Mouse (Mus musculus) gastrocnemius, adult 2 months (tissue): ENCODE data around the gene Fam89a. TPM values are rescaled to one million over a fixed set of nuclear protein-coding genes. Genes with fewer than 3 reads are reported as not detected.

ENCODE experiments used
- DNase-seq: peaks from one replicate; pipeline ENCODE4 v3.0.0; 2022
- H3K27ac ChIP-seq: fragments of 200-600 bp; 2 replicates; pipeline ENCODE4 v1.8.1; 2022; ENCODE audit warnings: mild to moderate bottlenecking
- H3K4me3 ChIP-seq: fragments of 200-600 bp; 2 replicates; pipeline ENCODE4 v1.8.1; 2022; ENCODE audit warnings: mild to moderate bottlenecking, moderate library complexity
- CTCF ChIP-seq: fragments of 200-600 bp; IDR thresholded peaks from 2 replicates; pipeline ENCODE4 v1.8.1; 2022; ENCODE audit warnings: antibody characterized with exemption, mild to moderate bottlenecking, moderate library complexity
- intact Hi-C: fragments of 180-260 bp; cut with DNase I; formaldehyde crosslinking; loops from one replicate; pipeline ENCODE4 v1.15.1; 2025
- total RNA-seq, 2 experiments: library from RNA; stranded (reverse); gene quantifications; 2 replicates each; pipeline ENCODE4 v1.2.3; 2021

Fam89a gene
- total RNA-seq, 2 experiments from 2014 or later: 0.54 to 1.2 TPM

DNA sequence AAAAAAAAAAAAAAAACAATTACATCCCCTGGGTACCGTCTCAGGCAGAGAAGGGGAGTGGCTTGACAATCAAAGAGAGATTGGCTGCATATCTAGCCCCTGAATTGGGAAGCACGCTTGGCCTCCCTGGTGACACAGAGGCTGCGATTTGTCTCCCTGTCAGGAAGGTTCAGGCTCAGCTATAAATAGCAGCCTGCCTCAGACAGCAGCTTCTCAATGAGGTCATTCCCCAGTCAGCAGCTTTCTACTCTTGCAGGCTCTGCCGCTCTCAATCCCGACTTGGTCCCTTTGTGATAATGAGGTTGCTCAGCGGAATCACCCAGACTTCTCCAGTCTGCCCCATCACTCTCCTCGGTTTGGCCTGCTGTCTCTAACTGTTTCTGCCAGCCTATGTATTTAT is 28.6 kb upstream of the Fam89a start:
- Histone ChIP-seq H3K27ac (peak overlapping the region; percentile 51; the same call in 1 of the 2 replicates), H3K4me3 (peak overlapping the region; percentile 37; the same call in 1 of the 2 replicates)
- peak; percentile 54 for DNase-seq
- TF ChIP-seq CTCF: no peak
- intact Hi-C loops: no loop called here

DNA sequence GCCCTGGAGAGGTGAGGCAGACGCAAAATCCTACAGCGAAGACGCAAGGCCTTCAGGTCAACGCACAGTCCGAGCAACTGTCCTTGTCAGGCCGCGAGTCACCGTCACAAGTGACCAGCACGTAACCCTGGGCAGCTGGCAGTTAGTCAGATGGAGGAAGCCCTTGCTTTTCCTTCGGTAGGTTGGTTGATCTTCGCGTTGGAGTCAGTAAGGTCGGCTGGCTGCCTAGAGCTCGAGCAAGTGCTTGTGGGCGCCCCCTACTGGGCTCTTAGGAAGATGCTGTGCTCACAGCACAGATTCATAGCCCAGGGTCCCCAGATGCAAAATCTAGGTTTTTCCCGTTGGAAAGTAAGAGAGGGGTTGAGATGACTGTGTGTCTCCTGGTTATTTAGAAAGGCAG is 24.1 kb upstream of the Fam89a start:
- peak; percentile 76 for DNase-seq
- Histone ChIP-seq H3K4me3 (no peak overlapping the region), H3K27ac (no peak overlapping the region)
- TF ChIP-seq CTCF: peak; percentile 90
- intact Hi-C loops: no loop called here

DNA sequence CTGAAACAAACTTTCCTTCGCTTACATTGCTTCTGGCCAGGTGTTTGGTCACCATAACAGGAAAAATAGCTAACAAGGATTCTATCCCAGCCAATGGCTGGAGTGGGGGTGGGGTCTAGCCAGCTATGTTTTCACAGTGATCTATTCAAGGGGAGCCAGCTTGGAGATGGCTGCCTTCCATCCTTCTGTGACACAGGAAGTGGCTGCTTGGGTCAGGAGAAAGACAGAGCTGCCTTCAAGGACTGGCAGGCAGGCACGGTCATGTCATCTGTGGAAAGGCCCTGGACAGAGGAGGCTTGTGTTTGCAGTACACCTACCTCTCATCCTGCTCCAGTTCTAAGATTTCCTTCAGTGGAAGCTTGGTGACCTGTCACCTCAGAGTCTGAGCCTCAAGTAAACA is 20.8 kb upstream of the Fam89a start:
- Histone ChIP-seq H3K27ac (no peak overlapping the region), H3K4me3 (no peak overlapping the region)
- intact Hi-C loops: no loop called here
- DNase-seq: no peak
- no peak for TF ChIP-seq CTCF

DNA sequence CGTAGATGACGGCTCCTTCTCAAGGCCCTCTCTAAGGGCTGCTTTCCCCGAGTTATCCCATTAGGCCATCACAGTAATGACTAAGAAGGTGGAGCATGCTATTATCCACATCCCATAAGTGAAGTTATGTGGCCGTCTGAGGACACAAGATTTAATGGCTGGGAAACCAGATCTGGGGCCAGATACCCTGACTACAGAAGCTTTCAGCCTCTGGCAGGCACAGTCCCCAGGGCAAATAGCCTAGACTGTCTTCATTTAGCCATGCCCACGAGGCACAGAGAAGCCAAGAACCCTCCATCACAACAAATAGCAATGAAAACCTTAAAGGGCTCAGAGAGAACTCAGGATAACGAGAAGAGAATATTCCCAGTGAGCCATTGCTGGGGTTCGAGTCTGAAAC is 11.4 kb upstream of the Fam89a start:
- no peak for TF ChIP-seq CTCF
- intact Hi-C loops: no loop called here

DNA sequence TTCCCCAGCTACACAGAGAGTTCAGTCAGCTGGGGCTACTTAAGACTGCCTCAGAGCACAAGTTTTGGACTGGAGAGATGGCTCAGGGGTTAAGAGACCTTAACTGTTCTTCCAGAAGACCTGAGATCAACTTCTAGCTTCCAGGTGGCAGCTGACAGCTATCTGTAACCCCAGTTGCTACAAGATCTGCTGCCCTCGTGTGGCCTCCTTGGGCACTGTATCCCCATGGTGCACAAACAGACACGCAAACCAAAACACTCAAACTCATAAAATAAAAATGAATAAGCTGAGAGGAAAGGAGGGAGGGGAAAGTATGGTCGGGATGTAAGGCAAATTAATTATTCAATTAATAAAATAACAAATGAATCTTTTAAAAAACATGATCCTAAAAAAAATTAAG is 6.9 kb upstream of the Fam89a start:
- H3K4me3 ChIP-seq: no peak overlapping the region
- intact Hi-C loops: no loop called here
- H3K27ac ChIP-seq: no peak overlapping the region
- DNase-seq: no peak
- peak; percentile 56 for TF ChIP-seq CTCF

More for the DNA sequence above, 11.4 kb upstream of the Fam89a start:
- no peak overlapping the region for H3K27ac ChIP-seq
- no peak overlapping the region for H3K4me3 ChIP-seq
- no peak for DNase-seq

DNA sequence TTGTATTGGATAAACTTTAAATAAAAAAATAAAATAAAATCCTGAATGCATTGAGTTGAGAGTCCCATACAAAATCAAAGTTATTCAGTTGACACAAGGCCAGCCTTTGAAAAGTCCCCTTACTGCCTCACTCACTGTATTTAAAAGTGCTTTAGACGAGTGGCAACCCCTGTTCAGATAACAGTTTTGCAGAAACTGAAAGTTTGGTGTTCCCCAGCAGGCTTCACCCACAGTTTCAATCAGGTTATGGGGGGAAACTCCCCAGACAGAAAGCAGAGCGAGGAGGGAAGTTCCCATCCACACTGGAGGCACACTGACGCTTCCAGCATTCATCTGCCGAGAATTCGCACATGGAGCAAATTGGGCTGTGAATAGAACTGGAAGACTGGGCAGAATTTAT is 5.0 kb upstream of the Fam89a start:
- no peak for DNase-seq
- Histone ChIP-seq H3K4me3 (no peak overlapping the region), H3K27ac (no peak overlapping the region)
- intact Hi-C loops: no loop called here
- no peak for TF ChIP-seq CTCF

DNA sequence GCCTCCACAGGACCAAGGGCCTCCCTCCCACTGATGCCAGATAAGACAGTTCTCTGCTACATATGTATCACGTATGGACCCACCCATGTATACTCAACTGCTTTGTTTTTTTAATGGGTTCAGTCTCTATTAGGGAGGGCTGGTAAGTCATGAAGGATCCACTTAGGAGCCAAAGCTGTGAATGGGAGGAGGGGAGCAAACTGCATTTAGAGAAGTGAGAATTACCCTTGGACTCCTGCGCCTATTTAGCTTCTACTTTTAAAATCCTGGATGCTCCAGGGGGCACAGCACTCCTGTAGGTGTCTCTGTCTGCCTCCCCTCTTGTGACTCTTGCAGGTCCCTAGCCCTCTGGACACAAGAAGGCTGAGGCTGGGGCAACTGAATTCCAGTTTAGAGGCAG is 4.5 kb upstream of the Fam89a start:
- Histone ChIP-seq H3K27ac (no peak overlapping the region), H3K4me3 (no peak overlapping the region)
- no peak for TF ChIP-seq CTCF
- no peak for DNase-seq
- intact Hi-C loops: no loop called here

DNA sequence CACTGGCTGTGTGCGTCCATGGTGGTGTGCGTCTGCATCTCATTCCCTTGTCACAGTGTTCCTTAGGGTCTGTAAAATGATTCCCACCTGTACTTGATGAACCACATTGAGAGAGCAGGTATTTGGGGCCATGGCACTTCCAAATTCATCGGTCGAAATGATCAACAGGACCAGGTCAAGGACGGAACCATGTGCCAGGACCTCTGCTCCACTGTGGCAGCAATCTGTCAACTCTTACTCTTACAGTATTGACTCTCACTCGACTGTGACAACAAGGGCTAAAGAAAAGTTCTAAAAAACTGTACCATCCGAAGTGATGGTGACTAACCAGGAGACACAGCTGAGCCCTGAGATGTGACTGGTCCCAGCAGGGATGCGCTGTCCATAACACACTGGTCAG is 3.8 kb upstream of the Fam89a start:
- intact Hi-C loops: no loop called here
- DNase-seq: no peak
- Histone ChIP-seq H3K4me3 (no peak overlapping the region), H3K27ac (no peak overlapping the region)
- TF ChIP-seq CTCF: no peak

DNA sequence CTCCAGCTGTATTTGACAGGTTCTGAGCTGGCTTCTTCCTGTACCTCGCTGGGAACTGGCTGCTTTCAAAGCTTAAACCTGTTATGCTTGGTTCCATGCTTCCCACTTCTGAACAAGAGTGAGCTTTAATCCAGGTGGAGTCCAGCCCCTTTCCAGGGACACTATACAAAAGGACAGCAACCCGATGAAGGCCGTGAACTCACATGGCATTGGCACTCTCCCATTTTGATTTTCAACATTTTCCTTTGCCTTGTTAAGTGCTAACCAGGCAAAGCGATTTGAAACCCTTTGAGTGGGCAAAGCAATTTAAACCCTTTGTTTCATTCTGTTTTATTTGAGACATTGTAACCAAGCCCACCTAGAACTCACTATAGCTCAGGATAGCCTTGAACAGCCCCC is 3.2 kb upstream of the Fam89a start:
- intact Hi-C loops: no loop called here
- no peak for DNase-seq
- TF ChIP-seq CTCF: no peak
- H3K27ac ChIP-seq: no peak overlapping the region
- H3K4me3 ChIP-seq: no peak overlapping the region

DNA sequence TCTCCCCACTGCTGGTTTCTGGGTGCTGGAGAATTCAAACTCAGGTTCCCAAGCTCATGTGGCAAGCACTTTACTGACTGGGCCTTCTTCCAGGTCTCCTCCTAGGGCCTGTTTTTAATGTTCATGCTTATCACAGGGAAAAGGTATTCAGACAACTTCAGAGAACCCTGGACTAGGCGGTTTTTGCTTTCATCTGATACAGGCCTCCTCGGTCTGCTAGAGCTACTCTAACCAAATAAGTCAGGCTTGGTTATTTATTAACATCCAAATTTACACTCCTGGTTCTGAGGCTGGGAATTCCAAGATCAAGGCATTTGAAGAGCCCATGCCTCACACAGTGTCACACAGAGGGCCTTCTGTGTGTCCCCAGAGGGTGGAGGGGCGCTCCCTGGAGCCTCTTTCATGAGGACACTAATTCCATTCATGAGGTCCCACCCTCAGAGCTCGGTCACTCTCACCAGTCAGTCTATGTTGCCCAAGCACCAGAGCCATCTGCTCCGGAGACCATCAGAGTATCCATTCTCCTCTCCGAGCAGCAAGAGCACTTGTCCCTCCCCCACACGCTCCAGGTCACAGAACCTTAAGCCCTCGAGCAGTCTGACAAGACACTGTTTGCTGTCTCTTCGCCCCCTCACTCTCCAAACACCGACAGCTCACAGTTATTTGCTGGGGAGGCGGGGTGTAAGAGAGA is 2.6 kb upstream of the Fam89a start:
- intact Hi-C loops: no loop called here
- H3K4me3 ChIP-seq: no peak overlapping the region
- no peak for TF ChIP-seq CTCF
- no peak for DNase-seq
- no peak overlapping the region for H3K27ac ChIP-seq

DNA sequence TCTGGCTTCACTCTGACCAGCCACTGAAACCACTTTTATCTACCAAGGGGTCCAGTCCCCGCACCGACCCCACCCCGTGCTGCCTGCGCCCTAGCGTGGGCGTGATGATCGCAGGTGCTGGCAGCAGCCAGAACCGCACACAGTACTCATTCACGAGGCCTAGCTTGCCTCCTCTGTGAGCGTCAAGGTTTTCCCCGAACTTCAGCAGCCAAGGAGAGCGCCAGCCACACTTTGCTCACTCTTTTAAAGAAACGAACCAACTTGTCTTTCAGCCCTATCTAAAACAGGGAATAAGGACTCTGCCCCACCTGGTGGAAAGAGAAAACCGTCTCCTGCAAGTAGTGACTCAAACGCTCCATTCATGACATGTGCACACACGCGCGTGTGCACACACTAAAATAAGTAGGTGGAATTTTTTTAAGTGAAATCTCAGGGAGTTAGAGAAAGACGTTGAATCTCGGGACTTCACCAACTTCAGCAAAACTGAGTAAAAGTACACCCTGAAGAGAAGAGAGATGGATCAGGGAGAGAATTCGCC is 762 bp upstream of the Fam89a start:
- DNase-seq: no peak
- intact Hi-C loops: no loop called here
- Histone ChIP-seq H3K27ac (no peak overlapping the region), H3K4me3 (no peak overlapping the region)
- no peak for TF ChIP-seq CTCF

DNA sequence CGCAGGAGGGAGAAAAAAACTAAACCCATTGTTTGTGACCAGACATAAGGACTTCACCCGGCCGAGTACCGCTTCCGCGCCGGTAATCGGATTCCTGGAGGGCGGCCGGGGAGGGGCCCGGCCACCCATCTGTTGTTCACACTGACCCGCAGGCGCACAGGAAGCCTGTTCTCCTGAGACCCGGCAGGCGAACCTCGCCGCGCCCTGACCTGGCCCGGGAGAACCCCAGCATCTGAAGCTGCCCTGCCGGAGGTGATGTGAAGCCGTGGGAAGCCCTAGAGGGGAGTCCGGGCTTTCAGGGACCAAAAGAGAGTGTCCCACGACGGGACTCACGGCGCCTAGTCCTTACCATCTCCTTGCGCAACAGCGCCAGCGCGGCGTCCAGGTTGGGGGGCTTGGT is 441 bp downstream of the Fam89a start:
- Histone ChIP-seq H3K4me3 (peak overlapping the region; percentile 81), H3K27ac (peak overlapping the region; percentile 73)
- TF ChIP-seq CTCF: no peak
- intact Hi-C loops: no loop called here
- peak; percentile 36 for DNase-seq

DNA sequence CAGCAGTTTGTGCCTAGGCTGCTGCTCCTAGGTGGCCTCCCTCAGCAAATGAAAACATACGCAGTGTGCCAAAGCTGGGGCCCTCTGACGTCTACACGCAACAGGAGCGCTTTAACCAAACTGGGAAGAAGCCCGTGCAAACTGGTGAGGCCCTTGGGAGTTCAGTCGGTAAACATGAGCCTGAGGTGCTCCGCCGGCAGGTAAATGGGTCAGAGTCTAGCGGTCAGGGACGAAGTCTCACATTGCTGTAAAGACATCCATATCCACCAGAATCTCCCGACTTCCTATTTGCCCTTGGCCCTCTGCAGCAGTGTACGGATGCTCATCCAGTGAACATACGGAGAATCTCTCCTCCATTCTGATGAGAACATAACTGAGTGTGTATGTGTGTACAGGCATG is 5.0 kb downstream of the Fam89a start:
- intact Hi-C loops: no loop called here
- no peak overlapping the region for H3K27ac ChIP-seq
- H3K4me3 ChIP-seq: no peak overlapping the region
- no peak for TF ChIP-seq CTCF
- DNase-seq: no peak

DNA sequence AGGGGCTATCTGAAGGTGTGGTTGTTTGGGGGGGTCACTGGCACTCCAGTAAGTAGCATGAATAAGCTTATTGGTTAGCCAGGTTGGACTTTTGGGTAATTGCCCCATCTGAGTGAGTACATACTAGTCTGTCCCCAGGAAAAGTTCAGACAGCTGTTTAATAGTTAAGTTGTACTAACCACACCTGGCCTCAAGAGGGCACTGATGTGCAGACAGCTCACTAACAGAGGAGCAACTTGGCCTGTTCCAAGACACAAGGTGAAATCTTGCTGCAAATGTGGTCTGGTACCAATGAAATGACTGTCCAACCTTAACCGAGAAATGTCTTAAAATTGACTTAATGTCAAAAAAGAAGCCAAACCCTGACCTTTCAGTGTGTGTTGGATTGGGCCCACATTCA is 12.4 kb downstream of the Fam89a start:
- Histone ChIP-seq H3K27ac (no peak overlapping the region), H3K4me3 (no peak overlapping the region)
- peak; percentile 69 for TF ChIP-seq CTCF
- intact Hi-C loops: loop anchor here (2.0 kb wide), 1 partner anchor 88 kb away; no protein-coding TSS in a partner anchor
- DNase-seq: no peak
